Mouse (Mus musculus): ENCODE data around the gene Agtr1a. TPM values are rescaled to one million over a fixed set of nuclear protein-coding genes. Genes with fewer than 3 reads are reported as not detected.

The Agtr1a gene
- polyA plus RNA-seq, 1 experiment from 2014 or later = 1.5 TPM

DNA sequence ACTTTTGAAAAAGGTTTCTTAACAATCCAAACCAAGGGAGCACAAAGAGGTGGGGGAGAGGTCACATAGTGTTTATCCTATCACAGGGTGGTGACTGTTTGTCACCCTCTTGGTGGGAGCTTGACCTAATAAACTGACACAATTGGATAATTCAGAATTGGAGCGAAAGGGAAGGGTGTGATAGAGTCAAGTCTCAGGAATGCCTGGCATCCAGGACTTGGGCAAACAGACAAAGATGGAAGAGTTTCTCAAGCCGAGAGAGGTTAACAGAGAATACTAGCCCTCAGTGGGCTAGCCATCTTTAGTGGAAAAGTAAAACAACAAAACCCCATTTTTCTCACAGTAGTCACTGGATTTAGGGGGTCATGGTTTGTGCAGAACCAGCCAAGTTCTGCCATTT, 32.5 kb downstream of the Agtr1a start:
- Histone ChIP-seq H3K4me2 (ENCODE audit: low read depth, low read length, severe bottlenecking) (no peak overlapping the region), H3K4me3 (ENCODE audit: low read depth, low read length) (no peak overlapping the region), H3K4me1 (replicated peaks; ENCODE audit: control insufficient read depth, insufficient read depth, low read length) (no peaks in the 10 kb centered on the region), H3K9me3 (ENCODE audit: control insufficient read depth, low read length) (no peaks in the 10 kb centered on the region), H3K27me3 (ENCODE audit: control insufficient read depth, insufficient read depth, low read length) (no peaks in the 10 kb centered on the region), H3K27ac (ENCODE audit: low read depth, low read length) (no peak overlapping the region), H3K9ac (ENCODE audit: low read length) (no peak overlapping the region), H3K36me3 (ENCODE audit: control insufficient read depth, insufficient read depth, low read length) (no peaks in the 10 kb centered on the region)
- no peak for DNase-seq (ENCODE audit: low spot score)
- WGBS = 46% methylated on average over 2 of the region's 2 CpGs
- ATAC-seq (replicated peaks; ENCODE audit: low FRiP score) = no peak

DNA sequence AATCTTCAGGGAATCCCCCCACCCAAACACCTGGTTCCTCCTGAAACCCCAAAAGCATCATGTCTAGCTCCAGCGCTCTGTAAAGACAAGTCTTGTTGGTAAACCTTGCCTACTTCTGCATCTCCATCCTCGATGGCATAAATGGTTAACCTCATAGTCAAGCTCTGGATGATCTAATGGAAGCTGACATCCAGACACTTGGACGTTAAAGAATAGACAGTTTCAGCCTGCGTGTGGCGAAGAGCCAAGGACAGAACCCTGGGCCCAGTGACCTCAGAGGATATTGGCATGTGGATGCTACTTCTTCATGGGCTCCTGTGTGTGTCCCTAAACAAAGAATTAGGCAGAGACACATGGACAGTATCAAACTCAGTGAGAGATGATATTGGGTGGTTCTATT, 42.6 kb downstream of the Agtr1a start:
- WGBS = 91% methylated on average over 5 of the region's 5 CpGs
- H3K27ac ChIP-seq (ENCODE audit: low read depth, low read length) = no peak overlapping the region

DNA sequence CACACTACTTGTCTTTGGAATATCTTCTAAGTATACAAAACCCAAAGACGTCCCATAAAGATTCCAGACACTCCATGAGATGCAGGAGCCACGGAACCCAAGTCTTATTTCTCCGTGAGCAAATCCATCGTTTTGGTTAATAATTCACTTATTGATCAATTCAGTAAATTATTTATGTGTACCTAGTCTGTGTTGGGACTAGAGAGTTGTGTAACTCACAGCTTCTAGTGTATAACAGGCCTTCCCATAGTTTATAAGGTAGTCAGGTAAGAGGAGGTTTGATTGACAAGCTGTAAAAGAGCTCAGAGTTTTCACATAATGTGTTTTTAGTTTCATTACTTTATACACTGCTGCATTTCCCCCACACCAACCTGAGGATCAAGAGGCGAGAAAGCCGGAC, 48.9 kb downstream of the Agtr1a start:
- 89% methylated on average over 6 of the region's 6 CpGs for WGBS
- ATAC-seq (replicated peaks; ENCODE audit: low FRiP score) (no peak), DNase-seq (ENCODE audit: low spot score) (no peak)
- H3K9me3 ChIP-seq (ENCODE audit: control insufficient read depth, low read length) = no peaks in the 10 kb centered on the region
- no peak overlapping the region for H3K9ac ChIP-seq (ENCODE audit: low read length)
- no peaks in the 10 kb centered on the region for H3K4me1 ChIP-seq (replicated peaks; ENCODE audit: control insufficient read depth, insufficient read depth, low read length)
- no peak overlapping the region for H3K4me3 ChIP-seq (ENCODE audit: low read depth, low read length)
- H3K27ac ChIP-seq (ENCODE audit: low read depth, low read length) = no peak overlapping the region
- no peak overlapping the region for H3K4me2 ChIP-seq (ENCODE audit: low read depth, low read length, severe bottlenecking)
- H3K36me3 ChIP-seq (ENCODE audit: control insufficient read depth, insufficient read depth, low read length) = no peaks in the 10 kb centered on the region
- H3K27me3 ChIP-seq (ENCODE audit: control insufficient read depth, insufficient read depth, low read length) = no peaks in the 10 kb centered on the region

More for the DNA sequence above, 42.6 kb downstream of the Agtr1a start:
- Histone ChIP-seq H3K27me3 (ENCODE audit: control insufficient read depth, insufficient read depth, low read length) (no peaks in the 10 kb centered on the region), H3K9me3 (ENCODE audit: control insufficient read depth, low read length) (no peaks in the 10 kb centered on the region), H3K4me3 (ENCODE audit: low read depth, low read length) (no peak overlapping the region), H3K4me1 (replicated peaks; ENCODE audit: control insufficient read depth, insufficient read depth, low read length) (no peaks in the 10 kb centered on the region), H3K9ac (ENCODE audit: low read length) (no peak overlapping the region), H3K36me3 (ENCODE audit: control insufficient read depth, insufficient read depth, low read length) (no peaks in the 10 kb centered on the region), H3K4me2 (ENCODE audit: low read depth, low read length, severe bottlenecking) (no peak overlapping the region)
- DNase-seq (ENCODE audit: low spot score) (no peak), ATAC-seq (replicated peaks; ENCODE audit: low FRiP score) (no peak)

DNA sequence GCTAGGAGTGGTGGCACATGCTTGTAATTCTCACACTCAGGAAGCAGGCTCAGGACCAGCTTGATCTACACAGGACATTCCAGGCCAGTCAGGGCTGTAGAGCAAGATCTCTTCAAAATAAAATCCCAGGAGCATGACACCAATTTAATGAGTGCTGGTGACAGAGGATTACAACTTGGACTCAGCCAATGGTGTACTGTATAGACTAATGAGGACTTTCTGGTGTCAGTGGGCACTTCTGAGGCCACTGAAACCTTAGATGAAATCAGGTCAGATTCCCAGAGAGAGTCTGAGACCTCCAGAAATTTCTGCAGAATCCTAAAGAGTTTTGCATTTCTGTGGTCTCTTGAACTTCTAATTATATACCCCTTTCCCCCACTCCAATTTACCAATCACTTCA, 57.9 kb downstream of the Agtr1a start:
- Histone ChIP-seq H3K9ac (ENCODE audit: low read length) (no peak overlapping the region), H3K4me3 (ENCODE audit: low read depth, low read length) (no peak overlapping the region), H3K4me1 (replicated peaks; ENCODE audit: control insufficient read depth, insufficient read depth, low read length) (no peaks in the 10 kb centered on the region), H3K27me3 (ENCODE audit: control insufficient read depth, insufficient read depth, low read length) (no peaks in the 10 kb centered on the region), H3K4me2 (ENCODE audit: low read depth, low read length, severe bottlenecking) (no peak overlapping the region), H3K9me3 (ENCODE audit: control insufficient read depth, low read length) (no peaks in the 10 kb centered on the region), H3K36me3 (ENCODE audit: control insufficient read depth, insufficient read depth, low read length) (no peaks in the 10 kb centered on the region), H3K27ac (ENCODE audit: low read depth, low read length) (no peak overlapping the region)
- DNase-seq (ENCODE audit: low spot score) (no peak), ATAC-seq (replicated peaks; ENCODE audit: low FRiP score) (no peak)

DNA sequence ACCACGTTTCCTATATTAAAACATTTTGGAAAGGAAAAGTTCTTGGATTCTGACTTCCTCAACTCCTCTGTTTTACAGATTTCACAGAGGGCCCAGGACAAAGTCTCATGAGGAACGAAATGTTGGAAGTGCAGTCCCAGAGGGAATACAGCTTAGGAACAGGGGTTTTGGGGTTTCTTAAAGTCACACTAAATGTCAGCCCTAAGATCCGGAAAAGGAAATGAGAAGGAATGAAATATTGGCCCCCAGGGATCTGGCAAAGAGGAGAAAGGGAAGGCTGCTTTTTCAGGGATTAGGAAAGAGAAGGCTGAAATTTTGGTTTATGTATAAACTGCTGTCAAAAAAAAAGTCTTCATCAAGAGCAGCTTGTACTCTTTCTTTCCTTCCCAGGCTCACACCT, 60.2 kb downstream of the Agtr1a start:
- ATAC-seq (replicated peaks; ENCODE audit: low FRiP score) (no peak), DNase-seq (ENCODE audit: low spot score) (no peak)

DNA sequence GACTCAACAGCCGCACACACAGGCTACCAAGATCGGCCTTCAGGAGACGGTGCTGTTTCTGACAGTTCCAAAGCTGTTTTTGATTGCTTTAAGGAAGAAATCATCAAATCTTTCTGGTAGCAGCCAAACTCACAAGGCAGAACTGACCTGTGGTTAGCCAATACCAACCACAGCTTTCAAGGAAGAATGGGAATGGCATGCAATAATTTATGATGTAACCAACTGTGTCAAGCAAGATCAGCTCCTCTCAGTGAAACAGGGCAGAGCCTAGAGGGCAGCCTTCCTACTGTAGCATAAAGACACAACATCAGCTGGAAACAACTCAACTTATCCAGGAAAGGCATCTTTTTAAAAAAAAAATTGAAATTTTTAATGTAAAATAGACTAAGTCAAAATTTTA, 62.6 kb downstream of the Agtr1a start:
- no peaks in the 10 kb centered on the region for H3K36me3 ChIP-seq (ENCODE audit: control insufficient read depth, insufficient read depth, low read length)
- no peaks in the 10 kb centered on the region; the same call in 1 of the 2 replicates for H3K4me1 ChIP-seq (replicated peaks; ENCODE audit: control insufficient read depth, insufficient read depth, low read length)
- no peak overlapping the region for H3K4me3 ChIP-seq (ENCODE audit: low read depth, low read length)
- H3K9me3 ChIP-seq (ENCODE audit: control insufficient read depth, low read length) = no peaks in the 10 kb centered on the region
- no peak overlapping the region for H3K27ac ChIP-seq (ENCODE audit: low read depth, low read length)
- ATAC-seq (replicated peaks; ENCODE audit: low FRiP score) = no peak
- DNase-seq (ENCODE audit: low spot score) = no peak
- WGBS = 91% methylated on average over 3 of the region's 3 CpGs
- no peaks in the 10 kb centered on the region for H3K27me3 ChIP-seq (ENCODE audit: control insufficient read depth, insufficient read depth, low read length)
- no peak overlapping the region for H3K9ac ChIP-seq (ENCODE audit: low read length)
- no peak overlapping the region for H3K4me2 ChIP-seq (ENCODE audit: low read depth, low read length, severe bottlenecking)

More for the DNA sequence above, 60.2 kb downstream of the Agtr1a start:
- H3K4me2 ChIP-seq (ENCODE audit: low read depth, low read length, severe bottlenecking) = no peak overlapping the region
- no peak overlapping the region for H3K27ac ChIP-seq (ENCODE audit: low read depth, low read length)
- no peaks in the 10 kb centered on the region for H3K27me3 ChIP-seq (ENCODE audit: control insufficient read depth, insufficient read depth, low read length)
- no peak overlapping the region for H3K4me3 ChIP-seq (ENCODE audit: low read depth, low read length)
- no peak overlapping the region for H3K9ac ChIP-seq (ENCODE audit: low read length)
- no peaks in the 10 kb centered on the region for H3K9me3 ChIP-seq (ENCODE audit: control insufficient read depth, low read length)
- H3K36me3 ChIP-seq (ENCODE audit: control insufficient read depth, insufficient read depth, low read length) = no peaks in the 10 kb centered on the region
- no peaks in the 10 kb centered on the region; the same call in 1 of the 2 replicates for H3K4me1 ChIP-seq (replicated peaks; ENCODE audit: control insufficient read depth, insufficient read depth, low read length)
- 95% methylated on average over 3 of the region's 3 CpGs for WGBS

DNA sequence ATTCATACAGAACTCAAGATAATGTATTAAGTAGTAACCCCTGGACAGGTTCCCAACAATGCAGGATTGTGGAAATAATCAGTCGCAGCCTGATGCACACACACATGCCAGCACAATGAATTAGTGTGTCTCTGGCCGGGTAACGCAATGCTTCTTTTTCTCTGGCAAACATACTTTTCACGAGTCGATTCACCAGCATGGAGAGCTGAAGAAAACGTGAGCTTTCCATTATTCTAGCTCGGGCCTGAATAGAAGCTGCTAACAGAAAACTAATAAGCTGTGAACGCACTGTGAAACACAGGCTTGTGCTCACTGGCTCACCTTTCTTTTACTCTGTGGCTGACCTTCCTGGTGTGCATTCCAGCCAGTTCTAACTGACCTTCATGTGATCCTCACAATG, 64.4 kb downstream of the Agtr1a start:
- no peaks in the 10 kb centered on the region for H3K27me3 ChIP-seq (ENCODE audit: control insufficient read depth, insufficient read depth, low read length)
- no peaks in the 10 kb centered on the region; the same call in 1 of the 2 replicates for H3K4me1 ChIP-seq (replicated peaks; ENCODE audit: control insufficient read depth, insufficient read depth, low read length)
- no peak for DNase-seq (ENCODE audit: low spot score)
- no peak overlapping the region for H3K27ac ChIP-seq (ENCODE audit: low read depth, low read length)
- H3K36me3 ChIP-seq (ENCODE audit: control insufficient read depth, insufficient read depth, low read length) = no peaks in the 10 kb centered on the region
- H3K9me3 ChIP-seq (ENCODE audit: control insufficient read depth, low read length) = no peaks in the 10 kb centered on the region
- 34% methylated on average over 8 of the region's 8 CpGs for WGBS
- no peak overlapping the region for H3K4me3 ChIP-seq (ENCODE audit: low read depth, low read length)
- H3K4me2 ChIP-seq (ENCODE audit: low read depth, low read length, severe bottlenecking) = no peak overlapping the region
- no peak overlapping the region for H3K9ac ChIP-seq (ENCODE audit: low read length)
- ATAC-seq (replicated peaks; ENCODE audit: low FRiP score) = no peak

DNA sequence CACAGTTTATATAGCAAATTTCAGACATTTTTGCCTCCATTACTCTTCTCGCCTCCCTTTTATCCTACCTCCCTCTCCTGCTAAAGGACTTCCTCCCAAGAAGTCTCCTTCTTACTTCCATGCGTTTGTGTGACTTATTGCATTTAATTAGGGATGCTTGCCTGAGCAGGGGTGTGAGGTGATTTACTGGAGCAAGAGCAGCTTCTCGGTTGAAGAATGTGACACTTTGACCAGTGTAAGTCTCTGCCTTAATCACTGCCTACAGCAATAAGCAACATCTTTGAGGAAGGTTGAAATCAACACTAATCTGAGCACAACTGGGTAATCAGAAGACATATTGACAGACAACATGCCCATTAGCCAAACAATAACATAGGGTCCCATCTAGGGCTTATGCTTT, 67.6 kb downstream of the Agtr1a start:
- H3K9ac ChIP-seq (ENCODE audit: low read length) = no peak overlapping the region
- H3K9me3 ChIP-seq (ENCODE audit: control insufficient read depth, low read length) = no peaks in the 10 kb centered on the region; the same call in 1 of the 2 replicates
- DNase-seq (ENCODE audit: low spot score) = no peak
- no peaks in the 10 kb centered on the region; the same call in 1 of the 2 replicates for H3K4me1 ChIP-seq (replicated peaks; ENCODE audit: control insufficient read depth, insufficient read depth, low read length)
- no peaks in the 10 kb centered on the region for H3K27me3 ChIP-seq (ENCODE audit: control insufficient read depth, insufficient read depth, low read length)
- H3K36me3 ChIP-seq (ENCODE audit: control insufficient read depth, insufficient read depth, low read length) = no peaks in the 10 kb centered on the region
- H3K27ac ChIP-seq (ENCODE audit: low read depth, low read length) = no peak overlapping the region
- H3K4me2 ChIP-seq (ENCODE audit: low read depth, low read length, severe bottlenecking) = no peak overlapping the region
- ATAC-seq (replicated peaks; ENCODE audit: low FRiP score) = no peak
- H3K4me3 ChIP-seq (ENCODE audit: low read depth, low read length) = no peak overlapping the region
- WGBS = 68% methylated on average over 3 of the region's 3 CpGs

DNA sequence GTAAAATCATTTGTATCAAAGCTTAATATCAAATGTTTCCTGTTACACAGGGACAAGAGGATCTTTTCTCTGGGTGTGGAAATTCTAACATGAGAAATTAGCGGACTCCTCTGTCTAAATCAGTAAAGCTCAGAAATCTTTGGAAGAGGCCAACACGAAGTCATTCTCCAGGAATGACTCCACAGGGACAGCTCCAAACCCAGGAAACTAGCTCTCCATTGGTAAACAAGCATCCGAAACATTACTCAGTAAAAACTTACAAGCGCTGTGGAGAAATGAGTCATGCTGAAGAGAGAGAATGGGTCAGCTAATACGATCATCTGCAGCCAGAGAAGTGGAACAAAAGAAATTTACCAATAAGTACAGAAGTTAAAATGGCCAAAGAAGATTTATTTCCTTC, 82.4 kb downstream of the Agtr1a start:
- H3K4me3 ChIP-seq (ENCODE audit: low read depth, low read length) = no peak overlapping the region
- ATAC-seq (replicated peaks; ENCODE audit: low FRiP score) = no peak
- no peak overlapping the region for H3K9ac ChIP-seq (ENCODE audit: low read length)
- no peaks in the 10 kb centered on the region for H3K36me3 ChIP-seq (ENCODE audit: control insufficient read depth, insufficient read depth, low read length)
- 85% methylated on average over 5 of the region's 5 CpGs for WGBS
- no peaks in the 10 kb centered on the region for H3K4me1 ChIP-seq (replicated peaks; ENCODE audit: control insufficient read depth, insufficient read depth, low read length)
- H3K4me2 ChIP-seq (ENCODE audit: low read depth, low read length, severe bottlenecking) = no peak overlapping the region
- no peaks in the 10 kb centered on the region for H3K27me3 ChIP-seq (ENCODE audit: control insufficient read depth, insufficient read depth, low read length)
- DNase-seq (ENCODE audit: low spot score) = no peak
- H3K27ac ChIP-seq (ENCODE audit: low read depth, low read length) = no peak overlapping the region
- no peaks in the 10 kb centered on the region for H3K9me3 ChIP-seq (ENCODE audit: control insufficient read depth, low read length)
